Mouse (Mus musculus) spleen, adult 18-20 months (tissue): ENCODE results near the gene Lpin3.

Source experiments
- DNase-seq, 2 experiments: peaks; one replicate each; pipeline ENCODE4 v3.0.0; 2022; ENCODE audit warnings: mixed read lengths in 2 of 2

Gene Lpin3

DNA sequence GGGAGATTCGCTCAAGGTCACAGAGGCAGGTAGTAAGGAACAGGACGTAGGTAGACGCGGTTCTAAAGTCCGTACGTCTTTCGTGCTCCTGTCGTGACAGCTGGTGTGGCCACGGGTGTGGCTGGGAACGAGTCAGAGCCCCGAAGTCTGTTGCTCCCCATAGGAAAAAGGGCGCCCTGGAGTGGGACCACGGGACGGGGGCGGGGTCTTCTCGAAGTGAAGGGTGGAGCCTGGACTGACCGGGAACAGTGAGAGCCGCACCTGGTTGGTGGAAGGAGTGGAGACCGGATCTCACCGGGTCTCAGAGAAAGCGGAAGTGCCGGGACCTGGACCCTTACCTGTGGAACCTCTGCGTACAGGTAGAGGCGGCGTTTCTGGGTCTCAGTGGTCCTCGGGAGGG, 7.4 kb downstream of the Lpin3 start:
- no peak for DNase-seq

GRCm38 (mm10) chr2:160891045-160891444, 10.6 kb downstream of the Lpin3 start:
- no peak for DNase-seq

DNA sequence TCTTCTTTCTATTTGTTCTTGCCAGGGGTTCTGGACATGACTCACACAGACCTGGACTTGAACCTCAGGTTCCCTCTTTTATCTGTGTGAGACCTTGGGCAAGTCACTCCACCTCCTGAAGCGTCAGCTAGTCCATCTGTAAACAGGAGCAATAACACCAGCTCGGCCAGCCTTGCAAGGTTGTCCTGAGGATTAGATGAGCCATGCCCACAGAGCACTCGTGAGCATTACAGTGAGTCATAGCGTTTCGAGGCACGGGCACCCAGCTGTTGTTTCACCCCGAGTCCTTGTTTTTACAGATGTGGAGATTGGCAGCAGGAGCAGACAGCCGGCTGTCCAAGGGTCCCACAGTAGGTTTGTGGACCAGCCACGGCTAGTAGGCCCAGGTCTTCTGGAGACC, 11.2 kb downstream of the Lpin3 start:
- no peak for DNase-seq

DNA sequence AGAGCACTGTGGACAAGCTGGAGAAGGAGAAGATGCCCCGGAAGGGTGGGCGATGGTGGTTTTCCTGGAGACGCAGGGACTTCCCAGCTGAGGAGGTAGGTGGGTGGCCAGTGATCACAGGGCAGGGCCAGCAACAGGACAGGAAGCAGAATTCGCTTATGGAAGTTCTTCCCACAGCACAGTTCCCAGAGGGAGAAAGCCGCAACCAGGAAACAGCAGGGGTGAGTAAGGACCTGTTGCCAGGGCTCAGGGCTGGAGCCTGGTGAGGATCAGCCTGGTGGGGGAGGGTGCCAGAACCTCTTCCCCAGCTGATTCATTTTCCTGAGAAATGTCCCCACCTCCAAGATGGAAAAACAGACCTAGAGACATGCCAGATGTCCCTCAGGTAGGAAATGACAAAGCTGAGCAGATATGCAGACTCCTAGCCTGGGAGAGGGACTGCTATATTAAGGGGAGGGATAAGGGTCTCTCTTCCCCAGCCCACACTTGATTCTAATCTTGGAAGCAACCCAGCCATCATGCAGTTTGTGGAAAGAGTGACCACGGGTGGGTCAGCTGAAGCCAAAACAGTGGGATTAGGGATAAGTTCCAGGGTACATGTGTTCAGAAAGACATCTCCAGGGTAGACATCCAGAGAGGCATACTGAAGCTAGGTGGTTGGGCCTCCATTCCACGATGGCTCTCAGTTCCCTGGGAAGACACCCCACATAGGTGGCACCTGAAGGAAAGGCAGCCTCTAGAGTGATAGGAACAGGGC, 21.4 kb downstream of the Lpin3 start:
- DNase-seq = no peak

- no peak for DNase-seq
These were observed 24.8 kb downstream of the Lpin3 start for GRCm38 (mm10) chr2:160905301-160905700.

DNA sequence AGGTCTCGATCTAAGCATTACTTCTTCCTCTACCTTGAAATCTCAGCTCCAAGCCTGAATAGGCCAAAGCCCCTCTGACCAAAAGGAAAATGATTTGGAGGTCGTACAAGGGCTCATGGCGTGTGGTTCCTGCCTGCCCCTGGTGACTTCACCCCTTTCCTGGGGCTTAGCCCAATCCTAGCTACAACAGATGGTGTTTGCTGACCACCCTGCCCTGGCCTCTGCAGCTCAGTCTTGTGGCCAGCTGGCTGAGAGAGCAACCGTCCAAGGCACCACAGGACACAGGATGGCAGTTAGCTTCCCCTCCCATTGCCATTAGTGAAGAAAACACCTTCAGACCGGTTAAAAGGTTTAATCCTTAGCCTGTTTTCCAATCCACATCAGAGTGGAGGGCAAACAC, 25.6 kb downstream of the Lpin3 start:
- no peak for DNase-seq

GRCm38 (mm10) chr2:160908607-160909006, 28.1 kb downstream of the Lpin3 start:
- no peak for DNase-seq

DNA sequence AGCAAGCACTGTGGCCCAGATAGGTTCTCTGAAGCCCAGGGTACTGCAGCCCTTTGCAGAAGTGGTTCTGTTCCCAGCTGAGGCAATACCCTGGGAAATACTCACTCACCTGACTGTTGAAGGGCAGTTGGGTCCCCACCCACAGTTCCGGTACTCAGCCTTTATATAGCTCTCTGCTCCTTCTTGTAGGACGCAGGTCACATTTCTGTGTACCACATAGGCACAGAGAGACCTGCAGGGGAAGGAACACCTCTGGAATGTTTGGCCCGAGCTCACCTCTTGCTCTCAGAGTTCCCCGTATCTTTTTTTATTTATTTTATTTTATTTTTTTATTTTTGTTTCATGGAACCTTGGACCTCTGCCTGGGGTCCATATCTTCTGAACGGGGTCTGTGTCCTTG, 30.2 kb downstream of the Lpin3 start:
- DNase-seq = no peak

DNA sequence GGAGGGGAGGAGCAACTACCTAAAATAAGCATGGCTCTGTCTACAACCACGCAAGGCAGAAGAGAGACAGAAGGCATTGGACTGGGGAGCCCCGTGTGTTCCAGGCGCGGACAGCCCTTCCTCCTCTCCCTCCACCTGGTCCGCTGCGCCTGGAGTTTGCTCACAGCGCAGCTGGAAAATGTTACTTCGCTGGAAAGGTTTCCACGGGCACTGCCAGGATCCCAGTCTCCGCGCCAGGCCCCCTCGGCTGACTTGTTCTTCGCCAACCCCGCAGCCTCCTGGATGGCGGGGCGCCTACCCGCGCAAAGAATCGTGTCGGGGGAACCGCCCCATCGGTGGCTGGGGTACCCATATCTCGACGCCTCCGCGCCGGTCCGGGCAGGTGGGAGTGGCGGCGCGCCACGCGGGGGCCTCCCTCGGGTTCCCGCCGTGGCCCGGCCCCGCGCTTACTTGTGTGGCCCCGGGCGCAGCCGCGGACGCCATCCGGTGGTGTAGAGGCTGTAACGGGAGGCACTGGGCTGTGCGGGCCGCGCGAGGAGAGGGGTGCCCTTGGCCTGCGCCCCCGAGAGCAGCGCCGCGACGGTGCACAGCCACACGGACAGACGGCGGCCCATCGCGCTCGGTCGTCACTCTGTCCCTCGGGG, 31.2 kb downstream of the Lpin3 start:
- DNase-seq = no peak

DNA sequence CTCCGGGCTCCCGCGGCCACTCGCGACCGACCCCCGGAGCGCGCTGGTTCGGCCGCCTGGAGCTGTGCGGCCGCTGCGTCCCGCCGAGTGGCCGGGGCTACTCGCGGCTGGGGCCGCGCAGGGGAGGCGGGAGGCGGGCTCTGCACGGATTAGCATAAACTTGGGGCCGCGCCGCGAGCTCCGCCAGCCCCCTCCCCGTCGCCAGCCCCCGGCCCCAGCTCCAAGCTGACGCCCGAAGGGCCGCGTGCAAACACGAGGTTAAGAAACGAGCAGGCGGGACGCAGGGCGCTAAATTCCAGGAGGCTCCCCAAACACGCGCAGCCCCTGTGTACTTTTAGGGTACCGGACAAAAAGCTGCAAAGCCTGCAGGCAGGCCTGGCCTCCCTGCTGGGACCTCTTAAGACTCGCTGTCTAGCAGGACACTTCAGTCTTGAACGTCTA, 31.8 kb downstream of the Lpin3 start, which contains the start of gene Emilin3:
Gene Emilin3, minus strand, starts transcription at position 98 of the 441 bp plus-strand sequence.
- no peak for DNase-seq

DNA sequence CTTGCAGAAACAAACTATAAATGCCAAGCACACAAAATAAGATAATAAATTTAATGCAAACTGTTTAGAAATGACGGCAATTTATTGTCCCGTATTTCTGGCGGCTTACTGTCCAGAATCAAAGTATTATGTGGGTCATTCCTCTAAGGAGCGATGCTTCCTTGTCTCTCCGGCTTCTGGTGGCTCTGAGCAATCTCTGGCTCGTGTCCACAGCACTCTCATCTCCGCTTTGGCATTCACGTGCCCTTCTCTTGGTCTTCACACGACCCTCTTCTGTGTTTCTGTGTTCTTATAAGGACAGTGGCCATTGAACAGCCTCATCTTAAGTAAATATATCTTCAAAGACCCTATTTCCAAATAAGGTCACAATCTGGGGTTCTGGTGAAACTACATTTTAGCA, 34.2 kb downstream of the Lpin3 start:
- no peak for DNase-seq

DNA sequence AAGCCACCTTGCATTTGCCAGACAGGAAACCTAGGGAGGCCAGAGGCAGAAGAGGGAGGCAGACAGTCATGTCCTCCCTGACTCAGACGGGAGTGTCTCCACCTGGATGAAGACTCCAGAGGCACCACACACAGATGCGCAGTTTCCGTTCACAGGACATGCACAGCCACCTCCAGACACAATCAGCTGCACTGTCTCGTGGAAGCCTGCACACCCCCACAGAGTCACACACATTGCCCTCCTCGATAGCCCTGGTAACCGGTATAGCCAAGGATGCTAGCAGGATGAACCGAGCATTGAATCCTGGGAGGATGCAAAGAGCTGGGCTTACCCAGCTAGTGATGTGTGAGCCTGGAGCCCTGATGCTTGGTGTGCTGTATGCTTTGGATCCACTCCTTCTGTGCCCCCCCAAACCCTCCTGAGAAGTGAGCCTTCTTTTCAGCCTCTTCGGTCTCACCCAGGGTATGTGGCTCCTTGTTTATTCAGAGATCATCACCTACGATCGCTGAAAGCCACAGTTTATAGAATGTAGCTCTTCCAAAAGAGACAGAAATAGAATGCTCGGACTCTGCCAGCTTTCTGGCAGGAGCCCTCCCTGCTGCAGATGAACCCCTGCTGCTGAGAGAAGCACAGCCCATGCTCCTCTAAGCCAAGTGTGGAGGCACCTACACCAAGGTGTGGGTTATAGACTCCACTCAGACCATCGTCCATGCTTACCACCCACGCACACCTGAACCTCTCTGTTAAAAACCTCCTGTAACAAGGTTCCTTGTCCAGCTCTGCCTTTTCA, 35.5 kb downstream of the Lpin3 start:
- no peak for DNase-seq

GRCm38 (mm10) chr2:160916714-160917113, 36.2 kb downstream of the Lpin3 start:
- DNase-seq = no peak

GRCm38 (mm10) chr2:160917313-160917712, 36.8 kb downstream of the Lpin3 start:
- no peak for DNase-seq

- no peak for DNase-seq
These were observed 37.9 kb downstream of the Lpin3 start for GRCm38 (mm10) chr2:160918154-160918929.

- no peak for DNase-seq
These were observed 38.4 kb downstream of the Lpin3 start for GRCm38 (mm10) chr2:160918930-160919215.

GRCm38 (mm10) chr2:160921285-160921684, 40.8 kb downstream of the Lpin3 start:
- DNase-seq = no peak

DNA sequence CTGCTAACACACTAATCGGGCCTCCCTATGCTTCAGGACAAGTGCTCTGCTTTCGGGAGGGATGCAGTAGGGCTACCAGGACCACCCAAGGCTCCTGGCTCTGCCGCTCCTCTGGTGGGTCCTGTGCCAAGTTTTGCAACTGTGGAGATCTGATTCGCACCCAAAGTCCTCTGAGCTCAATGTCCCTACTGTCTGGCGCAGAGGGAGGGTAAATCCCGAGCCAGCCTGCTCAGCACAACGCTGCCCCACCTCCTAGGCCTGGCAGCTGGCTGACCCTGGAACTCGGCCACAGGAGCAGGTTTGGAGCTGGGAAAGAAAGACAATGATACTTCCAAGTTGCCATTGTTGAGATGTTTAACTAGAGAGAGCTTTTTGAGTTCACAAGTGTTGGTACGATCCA, 44.7 kb downstream of the Lpin3 start:
- DNase-seq = no peak

- no peak for DNase-seq
These were observed 50.9 kb downstream of the Lpin3 start for GRCm38 (mm10) chr2:160931378-160931777.

GRCm38 (mm10) chr2:160932325-160932724, 51.9 kb downstream of the Lpin3 start:
- DNase-seq = no peak

DNA sequence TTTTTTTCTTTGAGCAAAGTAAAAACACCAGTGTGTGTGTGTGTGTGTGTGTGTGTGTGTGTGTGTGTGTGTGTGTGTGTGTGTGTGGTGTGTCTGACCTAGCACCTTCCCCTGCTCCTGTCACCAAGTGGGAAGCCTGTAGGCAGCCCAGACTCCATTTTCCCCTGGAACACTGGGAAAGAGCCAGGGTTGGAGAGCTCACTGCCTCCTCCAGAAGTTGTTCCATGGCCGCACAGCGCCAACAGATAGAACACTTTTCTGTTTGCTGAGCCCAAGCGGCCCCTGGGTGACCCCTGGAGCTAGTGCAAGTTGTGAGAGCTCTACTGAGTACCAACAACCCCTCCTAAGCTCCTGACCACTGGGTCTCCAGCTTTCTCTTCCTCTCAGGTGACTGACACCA, 52.5 kb downstream of the Lpin3 start:
- no peak for DNase-seq

DNA sequence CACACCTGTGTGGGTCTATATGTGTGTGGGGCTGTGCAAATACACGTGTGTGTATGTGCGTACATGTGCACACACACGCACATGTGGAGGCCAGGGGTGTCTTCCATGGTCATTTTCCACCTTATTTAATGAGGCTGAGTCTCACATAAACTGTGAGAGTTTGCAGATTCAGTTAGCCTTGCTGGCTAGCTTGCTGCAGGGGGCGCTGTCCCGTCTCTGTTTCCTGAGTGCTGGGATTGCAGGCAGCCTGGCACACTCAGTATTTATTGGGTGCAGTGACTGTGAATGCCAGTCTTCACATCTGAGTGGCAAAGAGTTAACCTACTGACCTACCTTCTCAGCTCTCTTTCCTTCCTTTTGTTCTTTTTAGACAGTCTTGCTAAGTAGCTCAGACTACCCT, 53.4 kb downstream of the Lpin3 start:
- DNase-seq = no peak

DNA sequence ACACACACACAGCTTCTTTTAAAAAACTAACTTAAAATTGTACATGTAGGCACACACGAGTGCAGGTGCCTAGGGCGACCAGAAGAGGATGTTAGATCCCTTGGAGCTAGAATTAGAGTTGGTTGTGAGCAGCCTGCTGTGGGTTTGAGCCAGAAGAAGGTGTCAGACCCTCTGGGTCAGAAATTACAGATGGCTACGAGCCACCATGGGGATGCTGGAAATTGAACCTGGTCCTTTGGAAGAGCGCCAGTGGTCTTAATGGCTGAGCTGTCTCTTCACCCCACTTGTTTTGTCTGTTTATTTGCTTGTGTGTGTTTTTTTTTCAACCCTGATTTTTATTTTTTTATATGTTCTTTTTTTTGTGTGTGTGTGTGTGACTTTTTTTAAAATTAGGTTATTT, 54.0 kb downstream of the Lpin3 start:
- no peak for DNase-seq
